Mouse (Mus musculus) myocyte (in vitro differentiated cells): Measurements from ENCODE around the gene Ccl6. TPM values are rescaled to one million over a fixed set of nuclear protein-coding genes. Genes with fewer than 3 reads are reported as not detected.
A peak's percentile ranks its signal among the peaks of the same experiment; 100 is the strongest.

Experiments
- H3K27me3 ChIP-seq: one replicate; pipeline ENCODE4 v1.6.1; 2011; ENCODE audit not compliant: control insufficient read depth, insufficient read depth, insufficient read length
- H3K36me3 ChIP-seq: one replicate; pipeline ENCODE4 v1.6.1; 2011; ENCODE audit not compliant: control insufficient read depth, insufficient read depth
- H3K4me2 ChIP-seq: one replicate; pipeline ENCODE4 v1.6.1; 2011; ENCODE audit warnings: low read depth, control low read depth
- H3K4me3 ChIP-seq: one replicate; pipeline ENCODE4 v1.5.1; 2011; ENCODE audit warnings: mild to moderate bottlenecking, control low read depth, moderate library complexity
- H3K79me2 ChIP-seq: one replicate; pipeline ENCODE4 v1.6.1; 2011; ENCODE audit not compliant: control insufficient read depth, insufficient read depth
- H3ac ChIP-seq: one replicate; pipeline ENCODE4 v1.6.1; 2011; ENCODE audit not compliant: control insufficient read depth, insufficient read length
- CEBPB ChIP-seq: IDR thresholded peaks from 2 replicates; pipeline ENCODE4 v1.6.1; 2011; ENCODE audit warnings: mild to moderate bottlenecking, moderate library complexity; ENCODE audit not compliant: poor library complexity, insufficient read depth, severe bottlenecking
- E2F4 ChIP-seq: IDR thresholded peaks from one replicate; pipeline ENCODE4 v1.6.1; 2011; ENCODE audit warnings: mild to moderate bottlenecking, control low read depth, moderate library complexity; ENCODE audit not compliant: insufficient read depth
- MAX ChIP-seq: IDR thresholded peaks from one replicate; pipeline ENCODE4 v1.6.1; 2011; ENCODE audit warnings: low read depth, mild to moderate bottlenecking, control low read depth
- MYOD1 ChIP-seq, 3 experiments: IDR thresholded peaks; one replicate each; pipeline ENCODE4 v1.6.1; 2011; ENCODE audit warnings: control low read depth in 2 of 3, low read depth in 2 of 3, mild to moderate bottlenecking in 2 of 3, moderate library complexity in 1 of 3; ENCODE audit not compliant: insufficient read length in 2 of 3, control insufficient read depth in 1 of 3
- MYOG ChIP-seq, 3 experiments: IDR thresholded peaks; one replicate each; pipeline ENCODE4 v1.6.1; 2011; ENCODE audit warnings: control low read depth in 2 of 3, low read depth in 2 of 3, mild to moderate bottlenecking in 2 of 3; ENCODE audit not compliant: insufficient read length in 2 of 3, control insufficient read depth in 1 of 3, insufficient read depth in 1 of 3
- POLR2A ChIP-seq: IDR thresholded peaks from one replicate; pipeline ENCODE4 v1.6.1; 2011; ENCODE audit warnings: low read depth, mild to moderate bottlenecking, control low read depth, moderate library complexity; ENCODE audit not compliant: insufficient read length
- POLR2AphosphoS2 ChIP-seq: IDR thresholded peaks from one replicate; pipeline ENCODE4 v1.6.1; 2011; ENCODE audit warnings: low read depth, control low read depth; ENCODE audit not compliant: insufficient read length
- REST ChIP-seq: IDR thresholded peaks from one replicate; pipeline ENCODE4 v1.6.1; 2011; ENCODE audit warnings: mild to moderate bottlenecking, control low read depth, moderate library complexity; ENCODE audit not compliant: insufficient read depth, insufficient read length
- SRF ChIP-seq: IDR thresholded peaks from one replicate; pipeline ENCODE4 v1.6.1; 2011; ENCODE audit warnings: low read depth; ENCODE audit not compliant: control insufficient read depth, insufficient read length
- TCF12 ChIP-seq: IDR thresholded peaks from one replicate; pipeline ENCODE4 v1.6.1; 2011; ENCODE audit warnings: mild to moderate bottlenecking, control low read depth; ENCODE audit not compliant: poor library complexity, insufficient read depth, severe bottlenecking
- TCF3 ChIP-seq: IDR thresholded peaks from one replicate; pipeline ENCODE4 v1.6.1; 2011; ENCODE audit warnings: low read depth, control low read depth; ENCODE audit not compliant: insufficient read length
- USF1 ChIP-seq: IDR thresholded peaks from one replicate; pipeline ENCODE4 v1.6.1; 2011; ENCODE audit warnings: low read depth, mild to moderate bottlenecking, control low read depth, moderate library complexity
- polyA plus RNA-seq: library from polyadenylated mRNA; unstranded; fragments of >200 nt; fragmentation: generic; extraction: Trizol; gene quantifications from one replicate; pipeline ENCODE4 v1.2.1, GENCODE M21; 2012; ENCODE audit warnings: missing spikeins

Ccl6 gene
- polyA plus RNA-seq, 1 experiment, result 0.04 TPM

DNA sequence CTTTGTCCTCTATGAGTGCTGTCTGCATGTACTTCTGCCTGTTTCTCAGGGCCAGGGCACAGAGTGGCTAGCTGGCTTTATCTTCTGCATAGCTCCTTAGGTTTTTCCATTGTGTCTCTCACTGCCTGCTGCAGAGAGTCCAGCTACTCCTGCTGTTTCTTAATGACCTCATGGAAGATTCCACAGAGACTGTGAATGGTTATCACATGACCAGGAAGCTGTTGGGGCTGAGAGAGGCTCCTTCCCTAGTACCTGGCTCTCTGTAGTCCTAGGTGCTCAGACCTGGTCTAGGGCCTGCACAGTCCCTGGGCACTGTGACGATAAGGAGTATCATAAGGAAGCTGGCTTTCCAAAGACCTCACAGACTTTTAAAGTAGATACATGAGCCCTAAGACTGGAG is 37.7 kb upstream of the Ccl6 start:
- no peaks in the 10 kb centered on the region for H3K79me2 ChIP-seq
- no peak overlapping the region for H3ac ChIP-seq
- H3K36me3 ChIP-seq, result no peaks in the 10 kb centered on the region
- no peak overlapping the region for H3K4me3 ChIP-seq
- H3K27me3 ChIP-seq, result no peaks in the 10 kb centered on the region
- TF ChIP-seq USF1, result peak; percentile 41
- no peak for TF ChIP-seq TCF12
- TF ChIP-seq TCF3, result no peak
- no peak for TF ChIP-seq MYOG (IDR thresholded peaks at IDR 0.05; ENCODE audit: control insufficient read depth in 1 of 3, insufficient read depth in 1 of 3, insufficient read length in 2 of 3, low read depth in 2 of 3)
- no peak overlapping the region for H3K4me2 ChIP-seq

DNA sequence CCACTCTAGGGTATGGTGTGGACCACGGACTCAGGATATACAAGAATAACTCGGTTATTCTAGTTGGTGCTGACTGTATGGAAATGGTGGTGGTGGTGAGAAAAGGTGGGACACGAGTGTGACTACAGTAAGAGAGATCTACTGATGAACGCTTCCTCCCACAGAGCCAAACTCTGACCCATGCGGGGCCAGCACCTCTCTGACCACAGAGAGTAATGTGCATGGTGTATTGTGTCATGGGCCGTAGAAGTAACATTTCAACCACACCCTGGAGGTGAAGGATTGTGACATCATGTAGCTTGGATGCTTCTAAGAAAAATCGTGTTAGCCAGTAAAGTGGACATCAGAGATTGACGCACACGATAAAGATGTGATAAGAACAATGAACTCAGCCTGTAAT is 35.9 kb upstream of the Ccl6 start:
- Histone ChIP-seq H3K27me3 (no peaks in the 10 kb centered on the region), H3K79me2 (no peaks in the 10 kb centered on the region), H3K4me2 (no peak overlapping the region), H3K36me3 (no peaks in the 10 kb centered on the region), H3K4me3 (no peak overlapping the region), H3ac (no peak overlapping the region)
- TF ChIP-seq POLR2AphosphoS2 (no peak), MAX (no peak), MYOD1 (IDR thresholded peaks at IDR 0.05; ENCODE audit: control insufficient read depth in 1 of 3, insufficient read length in 2 of 3, low read depth in 2 of 3) (no peak), REST (no peak), POLR2A (no peak), CEBPB (no peak), TCF12 (no peak), USF1 (no peak), TCF3 (no peak)

DNA sequence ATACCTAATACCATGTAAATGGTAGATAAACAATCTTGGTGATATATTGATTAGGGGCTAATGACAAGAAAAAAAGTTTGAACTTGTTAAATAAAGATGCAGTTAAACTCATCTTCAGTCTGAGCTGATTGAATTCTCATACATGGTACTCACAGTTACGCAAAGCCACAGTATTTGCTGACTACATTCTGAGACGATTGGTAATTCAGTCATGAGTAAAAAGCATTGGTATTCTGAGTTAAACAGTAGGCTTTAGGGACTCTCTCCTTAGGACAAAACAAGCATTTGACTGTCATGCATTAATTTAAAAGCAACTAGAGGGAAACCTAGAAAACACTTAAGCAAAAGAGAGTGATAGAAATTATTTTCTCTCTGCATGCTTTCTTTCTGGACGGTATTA is 30.7 kb upstream of the Ccl6 start:
- TF ChIP-seq SRF, result no peak
- no peak for TF ChIP-seq USF1
- TF ChIP-seq E2F4, result no peak
- no peak for TF ChIP-seq MYOG (IDR thresholded peaks at IDR 0.05; ENCODE audit: control insufficient read depth in 1 of 3, insufficient read depth in 1 of 3, insufficient read length in 2 of 3, low read depth in 2 of 3)
- TF ChIP-seq TCF12, result no peak
- no peak for TF ChIP-seq MAX
- no peak for TF ChIP-seq MYOD1 (IDR thresholded peaks at IDR 0.05; ENCODE audit: control insufficient read depth in 1 of 3, insufficient read length in 2 of 3, low read depth in 2 of 3)
- TF ChIP-seq POLR2A, result no peak
- no peak for TF ChIP-seq TCF3
- TF ChIP-seq POLR2AphosphoS2, result no peak
- Histone ChIP-seq H3K27me3 (no peaks in the 10 kb centered on the region), H3ac (no peak overlapping the region), H3K79me2 (no peaks in the 10 kb centered on the region), H3K4me3 (no peak overlapping the region), H3K4me2 (no peak overlapping the region), H3K36me3 (no peaks in the 10 kb centered on the region)

DNA sequence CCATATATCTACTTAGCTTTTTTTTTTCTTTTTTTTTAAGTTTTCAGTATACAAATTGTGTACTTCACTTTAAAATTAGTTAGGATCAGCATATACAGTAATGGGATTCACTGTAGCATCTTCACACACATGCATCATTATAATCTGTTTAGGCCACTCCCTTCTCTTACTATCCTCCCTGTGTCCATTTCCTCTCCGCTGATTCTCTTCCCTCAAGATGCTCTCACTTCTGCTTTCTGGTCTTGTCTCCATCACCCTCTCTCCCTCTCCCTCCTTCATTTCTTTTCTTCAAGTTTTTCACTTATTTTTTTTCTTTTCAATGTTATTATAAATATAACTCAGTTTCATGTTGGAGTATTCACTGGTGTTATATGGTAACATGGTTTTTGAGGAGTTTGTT is 26.1 kb upstream of the Ccl6 start:
- H3K79me2 ChIP-seq, result no peaks in the 10 kb centered on the region

DNA sequence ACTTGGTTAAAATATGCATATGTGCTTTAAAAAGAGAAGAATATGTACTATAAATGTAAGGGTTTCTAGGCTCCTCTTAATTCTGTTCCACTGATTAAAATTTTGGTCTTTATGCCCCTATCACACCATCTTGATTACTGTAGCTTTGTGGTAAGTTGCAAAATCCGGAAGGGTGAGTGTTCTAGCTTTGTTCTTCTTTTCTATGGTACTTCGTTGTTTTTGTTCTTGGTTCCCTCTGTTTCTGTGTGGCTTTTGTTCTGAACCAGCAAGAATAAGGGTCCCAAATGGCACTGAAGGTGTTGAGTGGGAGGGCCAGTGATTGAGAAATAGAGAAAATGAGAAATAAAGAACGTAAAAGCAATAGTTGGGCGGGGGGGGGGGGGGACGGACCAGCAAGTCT is 25.4 kb upstream of the Ccl6 start:
- Histone ChIP-seq H3ac (no peak overlapping the region), H3K4me2 (no peak overlapping the region), H3K27me3 (no peaks in the 10 kb centered on the region), H3K36me3 (no peaks in the 10 kb centered on the region), H3K79me2 (no peaks in the 10 kb centered on the region), H3K4me3 (no peak overlapping the region)
- no peak for TF ChIP-seq SRF
- TF ChIP-seq MAX, result no peak
- TF ChIP-seq MYOD1 (IDR thresholded peaks at IDR 0.05; ENCODE audit: control insufficient read depth in 1 of 3, insufficient read length in 2 of 3, low read depth in 2 of 3), result no peak
- no peak for TF ChIP-seq E2F4
- TF ChIP-seq TCF3, result no peak
- TF ChIP-seq USF1, result no peak
- no peak for TF ChIP-seq POLR2AphosphoS2
- TF ChIP-seq POLR2A, result no peak
- TF ChIP-seq TCF12, result no peak
- no peak for TF ChIP-seq CEBPB
- TF ChIP-seq MYOG (IDR thresholded peaks at IDR 0.05; ENCODE audit: control insufficient read depth in 1 of 3, insufficient read depth in 1 of 3, insufficient read length in 2 of 3, low read depth in 2 of 3), result no peak
- TF ChIP-seq REST, result no peak

More for the DNA sequence above, 26.1 kb upstream of the Ccl6 start:
- Histone ChIP-seq H3K27me3 (no peaks in the 10 kb centered on the region), H3K36me3 (no peaks in the 10 kb centered on the region), H3K4me3 (no peak overlapping the region), H3K4me2 (no peak overlapping the region), H3ac (no peak overlapping the region)
- TF ChIP-seq USF1, result no peak
